Mouse (Mus musculus) ES-Bruce4 (cell line): ENCODE results near the gene Acss1. TPM values are rescaled to one million over a fixed set of nuclear protein-coding genes. Genes with fewer than 3 reads are reported as not detected.

ENCODE experiments used
- H3K27ac ChIP-seq: 2 replicates; pipeline ENCODE4 v1.5.1; 2012; ENCODE audit warnings: low read length, inconsistent platforms; ENCODE audit not compliant: insufficient read depth
- H3K27me3 ChIP-seq: 2 replicates; pipeline ENCODE4 v1.6.1; 2012; ENCODE audit warnings: mild to moderate bottlenecking, low read length, inconsistent platforms; ENCODE audit not compliant: control insufficient read depth, poor library complexity, insufficient read depth, severe bottlenecking
- H3K36me3 ChIP-seq: 2 replicates; pipeline ENCODE4 v1.6.1; 2012; ENCODE audit warnings: inconsistent platforms, mild to moderate bottlenecking, low read length, moderate library complexity; ENCODE audit not compliant: control insufficient read depth, poor library complexity, insufficient read depth, severe bottlenecking
- H3K4me1 ChIP-seq: one replicate; pipeline ENCODE4 v1.8.1; 2011; ENCODE audit warnings: low read length; ENCODE audit not compliant: control insufficient read depth, insufficient read depth
- H3K4me3 ChIP-seq: 2 replicates; pipeline ENCODE4 v1.5.1; 2011; ENCODE audit warnings: low read depth, mild to moderate bottlenecking, low read length
- H3K9ac ChIP-seq: 2 replicates; pipeline ENCODE4 v1.6.1; 2012; ENCODE audit warnings: low read depth, mild to moderate bottlenecking, inconsistent platforms; ENCODE audit not compliant: poor library complexity, severe bottlenecking
- H3K9me3 ChIP-seq: replicated peaks from 2 replicates; pipeline ENCODE4 v1.6.1; 2012; ENCODE audit warnings: mild to moderate bottlenecking, low read length, inconsistent platforms; ENCODE audit not compliant: control insufficient read depth, poor library complexity, insufficient read depth, severe bottlenecking
- CTCF ChIP-seq: IDR thresholded peaks from one replicate; pipeline ENCODE4 v1.8.1; 2011; ENCODE audit warnings: low read depth, low read length
- EP300 ChIP-seq: IDR thresholded peaks from 2 replicates; pipeline ENCODE4 v1.6.1; 2011; ENCODE audit warnings: low read depth, low read length; ENCODE audit not compliant: insufficient read depth
- POLR2A ChIP-seq: IDR thresholded peaks from one replicate; pipeline ENCODE4 v1.8.1; 2011; ENCODE audit warnings: low read length; ENCODE audit not compliant: insufficient read depth
- polyA plus RNA-seq: library from polyadenylated mRNA; stranded (reverse); fragments of >200 nt; gene quantifications from 2 replicates; pipeline ENCODE4 v1.2.4, GENCODE M21; 2011; ENCODE audit warnings: low read depth; ENCODE audit not compliant: missing spikeins, insufficient read depth, insufficient read length

Acss1 gene
- polyA plus RNA-seq, 1 experiment = 9.8 TPM

DNA sequence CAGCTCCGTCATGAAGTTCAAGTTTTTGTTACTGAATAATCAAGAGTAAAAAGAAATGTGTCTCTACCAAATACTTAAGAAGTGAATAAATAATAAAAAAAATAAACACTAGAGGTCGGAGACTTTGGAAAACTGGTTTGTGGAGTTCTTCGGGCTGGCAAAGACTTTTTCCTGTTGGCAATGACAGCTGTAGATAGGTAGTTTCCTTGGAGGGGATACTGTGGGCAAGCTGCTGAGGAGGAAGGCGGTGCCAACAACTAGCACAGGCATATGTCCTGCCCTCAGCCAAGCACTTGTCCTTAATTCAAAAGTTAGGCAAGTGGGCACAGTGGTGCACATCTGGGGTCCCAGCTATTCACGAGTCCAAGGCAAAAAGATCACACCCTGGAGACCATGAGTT lies 656 bp upstream of the Acss1 start:
- Histone ChIP-seq H3K4me1 (peaks cover 2% of the 10 kb centered on the region), H3K27ac (no peak overlapping the region), H3K9ac (no peak overlapping the region), H3K36me3 (no peaks in the 10 kb centered on the region), H3K27me3 (no peaks in the 10 kb centered on the region), H3K9me3 (no peaks in the 10 kb centered on the region), H3K4me3 (no peak overlapping the region)
- TF ChIP-seq CTCF (no peak), POLR2A (no peak), EP300 (no peak)

DNA sequence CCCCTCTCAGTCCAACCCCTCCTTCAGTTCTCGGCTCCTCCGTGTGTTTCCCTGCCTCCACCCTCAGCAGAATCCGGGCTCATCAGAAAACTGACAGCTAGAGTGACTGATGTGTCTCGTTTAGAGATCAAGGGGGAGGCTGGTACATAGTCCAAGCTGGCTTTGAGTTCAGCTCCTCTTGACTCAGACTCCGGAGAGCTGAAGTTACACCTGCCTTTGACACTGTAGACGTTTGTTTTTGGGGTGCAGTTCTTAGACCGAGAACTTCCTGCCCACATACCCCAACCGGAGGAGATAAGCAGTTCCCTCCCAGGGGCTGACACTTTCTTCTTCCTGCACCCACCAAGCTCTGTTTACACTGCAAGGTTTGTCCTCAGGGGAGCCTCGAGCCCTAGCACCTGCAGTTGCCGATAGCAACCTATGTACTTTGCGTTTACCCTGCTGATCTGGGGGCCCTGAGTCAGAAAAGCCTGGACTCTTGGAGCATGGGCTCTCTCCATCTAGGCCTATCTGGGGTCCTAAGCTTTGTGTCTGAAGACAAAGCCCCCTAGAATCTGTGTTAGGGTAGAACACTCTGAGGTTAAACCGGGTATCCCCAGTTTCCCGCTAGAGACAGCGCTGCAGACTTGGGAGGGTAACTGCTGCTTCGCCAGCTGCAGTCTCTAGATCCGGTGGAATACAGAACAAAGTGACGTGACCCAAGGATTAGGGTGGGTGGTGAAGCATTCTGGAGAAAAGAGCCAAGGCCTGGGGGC lies 1.1 kb downstream of the Acss1 start:
- H3K9me3 ChIP-seq = no peaks in the 10 kb centered on the region
- H3K4me1 ChIP-seq = peaks cover 2% of the 10 kb centered on the region
- H3K36me3 ChIP-seq = no peaks in the 10 kb centered on the region
- peak overlapping the region; percentile 52; the same call in 1 of the 2 replicates for H3K9ac ChIP-seq
- no peaks in the 10 kb centered on the region for H3K27me3 ChIP-seq
- no peak overlapping the region for H3K27ac ChIP-seq
- no peak for TF ChIP-seq EP300
- peak overlapping the region; percentile 70 for H3K4me3 ChIP-seq

DNA sequence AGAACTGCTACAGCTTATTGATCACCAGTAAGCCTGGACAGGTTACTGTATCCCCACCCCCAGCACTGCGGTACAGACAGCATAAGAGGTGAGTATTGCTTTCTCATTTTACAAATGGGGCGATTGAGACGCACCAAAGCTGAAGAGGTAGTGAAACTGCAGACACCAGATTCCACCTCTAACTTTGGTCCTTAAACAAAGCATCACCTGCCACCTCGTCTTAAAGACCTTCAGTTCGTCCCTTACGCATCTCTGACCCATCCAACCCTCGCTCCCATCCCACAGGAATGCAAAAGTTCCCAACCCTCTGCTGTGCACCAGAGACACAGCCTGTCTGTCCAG lies 1.6 kb downstream of the Acss1 start:
- Histone ChIP-seq H3K27me3 (no peaks in the 10 kb centered on the region), H3K9ac (no peak overlapping the region), H3K9me3 (no peaks in the 10 kb centered on the region), H3K36me3 (no peaks in the 10 kb centered on the region), H3K4me3 (peak overlapping the region; percentile 70; the same call in 1 of the 2 replicates), H3K4me1 (peaks cover 2% of the 10 kb centered on the region), H3K27ac (no peak overlapping the region)
- TF ChIP-seq POLR2A (no peak), EP300 (no peak), CTCF (no peak)

DNA sequence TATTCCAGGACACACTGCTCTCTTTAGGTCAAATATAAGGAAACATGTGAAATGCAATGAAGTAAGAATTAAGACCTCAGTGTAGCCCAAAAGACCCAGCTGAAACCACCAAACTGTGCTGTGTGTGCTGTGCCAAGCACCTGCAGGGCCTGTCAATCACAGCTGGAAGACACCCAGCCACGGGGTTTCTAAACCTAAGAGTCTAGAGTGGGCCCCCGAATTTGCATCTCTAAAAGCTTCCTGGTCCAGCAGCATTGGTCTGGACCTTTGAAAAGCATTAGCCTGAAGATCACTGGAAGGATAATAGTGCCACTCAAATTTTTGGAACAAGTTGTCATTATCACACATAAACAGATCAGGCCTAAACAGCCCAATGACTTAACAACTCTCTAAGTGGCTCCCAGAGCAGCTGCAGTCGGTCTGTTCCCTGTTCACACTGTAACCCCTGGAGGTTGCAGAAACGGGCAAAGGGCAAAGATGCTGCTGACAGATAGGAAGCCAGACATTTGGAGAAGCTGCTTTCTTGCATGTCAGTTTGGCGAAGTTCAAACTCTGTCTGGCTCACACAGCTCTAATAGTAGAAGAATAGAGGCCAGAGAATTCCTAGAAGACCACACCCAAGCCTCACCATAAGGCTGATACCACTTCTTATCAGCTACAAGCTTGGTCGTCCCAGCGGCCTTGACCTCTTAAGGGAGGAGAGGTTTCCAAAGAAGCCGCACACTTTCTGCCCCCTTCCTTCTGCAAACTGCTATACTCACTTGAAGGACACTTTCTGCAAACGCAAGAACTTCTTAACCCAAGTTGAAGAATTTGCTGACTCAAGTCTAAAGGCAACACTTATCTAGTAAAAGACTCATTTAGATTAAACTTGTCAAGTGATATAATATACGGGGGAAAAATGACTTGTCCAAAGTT lies 2.5 kb downstream of the Acss1 start:
- TF ChIP-seq CTCF (no peak), POLR2A (no peak), EP300 (no peak)
- Histone ChIP-seq H3K27ac (no peak overlapping the region), H3K9ac (no peak overlapping the region), H3K4me1 (peaks cover 2% of the 10 kb centered on the region), H3K27me3 (no peaks in the 10 kb centered on the region), H3K36me3 (no peaks in the 10 kb centered on the region), H3K4me3 (no peak overlapping the region), H3K9me3 (no peaks in the 10 kb centered on the region)

DNA sequence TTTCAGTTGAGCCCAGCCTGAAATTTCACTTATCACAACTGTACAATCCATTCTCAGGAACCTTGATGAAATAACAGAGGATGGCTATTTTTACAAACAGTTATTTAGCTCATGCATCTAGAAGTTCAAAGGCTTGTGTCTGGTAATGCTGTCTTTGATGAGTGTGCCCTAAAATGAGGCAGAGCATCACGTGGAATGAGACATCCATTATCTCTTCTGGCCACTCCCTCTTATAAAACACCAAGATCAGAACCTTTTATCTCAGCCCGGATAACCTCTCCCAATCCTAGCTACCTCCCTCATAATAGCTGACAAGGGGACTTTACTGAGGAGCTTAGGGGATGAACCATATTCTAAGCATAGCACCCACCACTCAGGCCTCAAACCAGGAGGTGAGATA lies 3.3 kb downstream of the Acss1 start:
- no peaks in the 10 kb centered on the region for H3K27me3 ChIP-seq
- no peak overlapping the region for H3K4me3 ChIP-seq
- H3K36me3 ChIP-seq = no peaks in the 10 kb centered on the region
- no peak overlapping the region for H3K9ac ChIP-seq
- H3K27ac ChIP-seq = no peak overlapping the region
- H3K4me1 ChIP-seq = peaks cover 7% of the 10 kb centered on the region
- TF ChIP-seq POLR2A (no peak), CTCF (no peak), EP300 (no peak)
- no peaks in the 10 kb centered on the region for H3K9me3 ChIP-seq
